Mouse (Mus musculus): ENCODE measurements at regions not wholly inside any gene's neighbourhood (a gene's known extent, or its start where the extent isn't known, plus 50 kb on each side); places are given as distances from the start of the nearest gene placed in this dataset.
"Not testable (repeated sequence)": the region's sequence is repeated elsewhere in the genome, so short reads cannot be mapped to it uniquely, and the experiment has no call there.

- no peak for DNase-seq
Observed at GRCm38 (mm10) chr2:129947847-129948553, 64.1 kb upstream of the Tgm3 start.

DNA sequence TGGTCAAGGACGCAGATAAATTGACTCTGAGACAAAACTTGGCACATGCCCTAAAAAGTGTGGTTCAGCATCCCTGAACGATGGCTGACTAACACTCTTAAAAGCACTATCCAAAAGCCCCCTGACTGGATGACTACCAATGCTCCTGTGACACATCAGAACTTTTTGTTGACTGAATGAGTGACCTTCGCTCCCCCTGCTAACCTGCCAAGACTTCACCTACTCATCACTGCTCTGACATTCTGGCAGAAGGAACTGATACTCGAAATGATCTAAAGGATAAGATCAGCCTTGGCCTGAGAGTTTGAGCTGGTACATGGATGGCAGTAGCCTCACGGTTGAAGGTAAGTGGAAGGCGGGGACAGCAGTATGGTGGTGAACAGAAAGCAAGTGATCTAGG, 62.4 kb upstream of the Tgm3 start:
- intact Hi-C loops (cut with DNase I); DNase-seq: not testable (repeated sequence)

More at GRCm38 (mm10) chr2:129947847-129948553, 64.1 kb upstream of the Tgm3 start:
- intact Hi-C loops (cut with DNase I) = no loop called here

GRCm38 (mm10) chr2:129952486-129952885, 59.7 kb upstream of the Tgm3 start:
- no peak for DNase-seq
- intact Hi-C loops (cut with DNase I) = no loop called here

GRCm38 (mm10) chr2:129955260-129955691, 56.9 kb upstream of the Tgm3 start:
- intact Hi-C loops (cut with DNase I) = no loop called here
- peak in 1 of 2 experiments; percentile 11 for DNase-seq

DNA sequence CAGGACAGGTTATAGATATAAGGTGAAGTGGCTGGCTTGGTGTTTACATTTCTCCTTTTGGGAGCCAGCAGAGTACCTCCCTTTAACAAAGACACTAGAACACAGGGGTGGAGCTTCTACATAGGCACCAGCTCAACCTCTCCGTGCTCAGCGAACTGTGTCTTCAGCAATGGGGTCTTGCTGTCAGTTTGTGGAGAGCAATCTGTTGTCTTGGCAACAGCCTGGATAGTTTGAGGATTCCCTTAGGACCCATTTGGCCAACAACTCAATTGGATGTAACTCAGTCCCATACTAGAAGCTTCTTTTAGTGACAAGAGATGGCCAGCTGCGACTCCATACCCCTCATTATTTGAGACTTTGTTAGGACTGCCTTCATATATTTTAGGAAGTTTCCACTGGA, 54.0 kb upstream of the Tgm3 start:
- intact Hi-C loops (cut with DNase I) = no loop called here
- DNase-seq = no peak

GRCm38 (mm10) chr2:129960364-129960763, 51.8 kb upstream of the Tgm3 start:
- DNase-seq = no peak
- intact Hi-C loops (cut with DNase I) = no loop called here

DNA sequence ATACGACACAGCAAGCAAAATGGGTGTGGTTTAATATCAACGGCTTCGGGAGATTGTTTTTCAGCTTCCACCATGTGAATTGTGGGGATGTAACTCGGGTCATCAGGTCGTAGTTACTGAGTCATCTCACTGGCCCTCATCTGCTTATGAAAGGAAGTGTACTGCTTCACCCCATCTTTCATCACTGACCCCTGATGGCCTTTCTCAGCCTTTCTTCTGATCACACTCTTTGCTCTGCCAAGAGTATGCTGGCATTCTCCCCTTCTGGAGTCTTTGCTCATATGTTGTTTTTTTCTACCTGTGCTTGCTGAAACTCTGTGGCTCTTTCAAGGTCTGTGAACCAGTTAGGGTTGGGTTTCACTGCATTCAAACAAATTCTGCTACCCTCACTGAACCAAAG, 50.6 kb upstream of the Tgm3 start:
- no peak for DNase-seq
- intact Hi-C loops (cut with DNase I) = no loop called here
